Mouse (Mus musculus) spleen, postnatal 0 days (tissue): ENCODE measurements around the gene Tmem25. TPM values are rescaled to one million over a fixed set of nuclear protein-coding genes. Genes with fewer than 3 reads are reported as not detected.

Experiments used
- polyA plus RNA-seq: library from polyadenylated mRNA; unstranded; fragments of >200 nt; fragmentation: Nextera tagmentation; extraction: Ambion mirVana; gene quantifications from 2 replicates; pipeline ENCODE4 v1.2.1, GENCODE M21; 2015

The Tmem25 gene
- 0.15 and 0.20 TPM in 2 replicates for polyA plus RNA-seq

GRCm38 (mm10) chr9:44799102-44799957, at the start of gene Tmem25:
Gene Tmem25, minus strand, starts transcription at chr9:44799307.

GRCm38 (mm10) chr9:44802808-44803450, 3.8 kb upstream of the Tmem25 start, which contains the start of gene Ttc36:
Gene Ttc36, minus strand, starts transcription at chr9:44803072.

GRCm38 (mm10) chr9:44767101-44768028, 31.7 kb downstream of the Tmem25 start, which contains the start of the genes Arcn1 and Ift46:
Gene Arcn1, minus strand, starts transcription at chr9:44767845.
Gene Ift46, plus strand, starts transcription at chr9:44767908.

Other genes starting within 250 kb of the Tmem25 start
- 0.73 and 0.79 TPM in 2 replicates for gene Cxcr5, start 237.4 kb downstream of the Tmem25 start, polyA plus RNA-seq
- 12.9 and 14.4 TPM in 2 replicates for gene Ddx6, start 194.4 kb downstream of the Tmem25 start, polyA plus RNA-seq
- not detected in 2 replicates for gene Treh, start 126.1 kb downstream of the Tmem25 start, polyA plus RNA-seq
- gene Phldb1, start 64.1 kb downstream of the Tmem25 start, polyA plus RNA-seq: 4.4 and 7.2 TPM in 2 replicates
- gene Arcn1, start 31.5 kb downstream of the Tmem25 start, polyA plus RNA-seq: 57.4 and 64.7 TPM in 2 replicates
- gene Ift46, start 31.4 kb downstream of the Tmem25 start, polyA plus RNA-seq: 24.8 and 31.0 TPM in 2 replicates
- gene Ttc36, start 3.8 kb upstream of the Tmem25 start, polyA plus RNA-seq: 0.29 and 0.34 TPM in 2 replicates
- gene Kmt2a, start 82.0 kb upstream of the Tmem25 start, polyA plus RNA-seq: 6.8 and 7.2 TPM in 2 replicates
- gene Atp5l, start 121.4 kb upstream of the Tmem25 start, polyA plus RNA-seq: 750 and 762 TPM in 2 replicates
- gene Ube4a, start 166.3 kb upstream of the Tmem25 start, polyA plus RNA-seq: 10.6 and 11.0 TPM in 2 replicates
- gene Cd3g, start 181.1 kb upstream of the Tmem25 start, polyA plus RNA-seq: 1.8 and 3.4 TPM in 2 replicates
- 4.1 and 4.5 TPM in 2 replicates for gene Cd3d, start 182.5 kb upstream of the Tmem25 start, polyA plus RNA-seq
- 0.52 and 0.79 TPM in 2 replicates for gene Cd3e, start 210.3 kb upstream of the Tmem25 start, polyA plus RNA-seq
- 0.42 and 0.55 TPM in 2 replicates for gene Mpzl2, start 240.5 kb upstream of the Tmem25 start, polyA plus RNA-seq